Comparison of ENCODE assay signal across 15 mouse cellular contexts in genomic region chr6:39787783-39788182, GRCm38 (mm10). TPM values are rescaled to one million over a fixed set of nuclear protein-coding genes. Genes with fewer than 3 reads are reported as not detected.
DNase-seq lines count a peak whose midpoint lies in the region; ATAC-seq lines count a peak whose summit lies in the region.
"Had no signal": no experiment of that assay in that cellular context is flagged by ENCODE, and none has a peak within 500 bp of the region (broad histone marks: within the 10 kb centered on the region; RNA-seq: fewer than 3 reads in every experiment).

No protein-coding gene starts in this region.

- no peaks in the 10 kb centered on the region for H3K9me3 ChIP-seq in heart, embryonic 13.5 days
- H3K9me3 ChIP-seq in forebrain, embryonic 14.5 days (replicated peaks; ENCODE audit: control insufficient read depth, low read length) = no peaks in the 10 kb centered on the region
- H3K9me3 ChIP-seq: heart, embryonic 15.5 days had no signal

- 14% methylated on average over 9 of the region's 9 CpGs for WGBS in heart, embryonic 13.5 days
- whole genome bisulfite sequencing in forebrain, embryonic 14.5 days = 12% methylated on average over 9 of the region's 9 CpGs

- no peaks in the 10 kb centered on the region for H3K27me3 ChIP-seq in heart, embryonic 13.5 days (replicated peaks)
- H3K27me3 ChIP-seq in forebrain, embryonic 14.5 days (replicated peaks; ENCODE audit: control insufficient read depth, insufficient read depth, low read length) = no peaks in the 10 kb centered on the region
- H3K27me3 ChIP-seq: heart, embryonic 15.5 days had no signal

- H3K4me3 ChIP-seq in heart, embryonic 13.5 days = no peak overlapping the region
- H3K4me3 ChIP-seq in forebrain, embryonic 14.5 days (ENCODE audit: low read depth, low read length) = no peak overlapping the region
- H3K4me3 ChIP-seq: erythroblast, embryonic 14.5 days; heart, embryonic 15.5 days had no signal

- no peak for ATAC-seq in heart, embryonic 13.5 days (ENCODE audit: extremely low read depth, insufficient number of reproducible peaks, low FRiP score, low TSS enrichment)
- 0 out of 2 replicates have a peak, but pooled peaks have one; percentile 48 for ATAC-seq in forebrain, embryonic 14.5 days
- no peak for ATAC-seq in megakaryocyte progenitor cell, adult 5-6 weeks (replicated peaks; ENCODE audit: poor library complexity)
- ATAC-seq: liver, postnatal 0 days; Patski had no signal

- H3K4me2 ChIP-seq in heart, embryonic 13.5 days = peak overlapping the region; percentile 45
- H3K4me2 ChIP-seq in forebrain, embryonic 14.5 days (ENCODE audit: low read length) = 0 out of 2 replicates have a peak overlapping the region, but pooled peaks have one; percentile 7
- H3K4me2 ChIP-seq: heart, embryonic 15.5 days had no signal

- DNase-seq in heart, postnatal 10 days = no peak
- peak; percentile 60 for DNase-seq in embryo, embryonic 10 days (ENCODE audit: low spot score)
- peak; percentile 46 for DNase-seq in forebrain, embryonic 14.5 days (ENCODE audit: low spot score)
- peak; percentile 49 for DNase-seq in mesoderm, embryonic 11.5 days (ENCODE audit: low read depth, low spot score)
- no peak for DNase-seq in T-cell, adult 2 months (ENCODE audit: low spot score)
- no peak for DNase-seq in right cerebral cortex, postnatal 14 days
- DNase-seq: adrenal gland, postnatal 10 days; cerebellum, adult 18-20 months; liver, postnatal 0 days had no signal

- H3K36me3 ChIP-seq in heart, embryonic 13.5 days = no peaks in the 10 kb centered on the region
- H3K36me3 ChIP-seq in forebrain, embryonic 14.5 days (ENCODE audit: control insufficient read depth, insufficient read depth, low read length) = no peaks in the 10 kb centered on the region
- H3K36me3 ChIP-seq: heart, embryonic 15.5 days had no signal

- no peak overlapping the region for H3K27ac ChIP-seq in heart, embryonic 13.5 days (replicated peaks)
- no peak overlapping the region for H3K27ac ChIP-seq in forebrain, embryonic 14.5 days (ENCODE audit: low read depth, low read length)
- H3K27ac ChIP-seq: heart, embryonic 15.5 days; kidney, postnatal 0 days had no signal

- H3K4me1 ChIP-seq in heart, embryonic 13.5 days = peaks cover 3% of the 10 kb centered on the region; the same call in 1 of the 2 replicates
- no peaks in the 10 kb centered on the region for H3K4me1 ChIP-seq in forebrain, embryonic 14.5 days (ENCODE audit: control insufficient read depth, insufficient read depth, low read length)
- H3K4me1 ChIP-seq: heart, embryonic 15.5 days had no signal

- no peak overlapping the region for H3K9ac ChIP-seq in heart, embryonic 13.5 days
- H3K9ac ChIP-seq in forebrain, embryonic 14.5 days (ENCODE audit: low read length) = no peak overlapping the region
- H3K9ac ChIP-seq: heart, embryonic 15.5 days; liver, postnatal 0 days had no signal

- intact Hi-C loops in heart, postnatal 10 days (cut with DNase I) = loop anchor here (10.0 kb wide), 1 partner anchor 583 kb away; the partner anchor contains the start of gene Kdm7a

RNA-seq across cellular contexts. Expression of gene Mrps33, which starts 23.0 kb away (rescaled TPM):
- polyA plus RNA-seq in heart, embryonic 13.5 days (2015; fragmentation: Nextera tagmentation; extraction: Ambion mirVana) = 176 and 181 TPM in 2 replicates
- 10 to 100 TPM; 88.1 to 88.4 TPM for total RNA-seq in heart, postnatal 10 days (2021)
- polyA plus RNA-seq in forebrain, embryonic 14.5 days (2014; fragmentation: Nextera tagmentation; extraction: Ambion mirVana) = 245 and 262 TPM in 2 replicates
- 109 and 141 TPM in 2 replicates for total RNA-seq in megakaryocyte progenitor cell, adult 5-6 weeks (2015)
- total RNA-seq in megakaryocyte progenitor cell, adult 5-6 weeks (2017) = 41.1 and 47.7 TPM in 2 replicates

Comparison
In these comparisons a context has a peak if more than half of its experiments do, and no peak if none do; other contexts are left out.
1. DNase-seq: peak in embryo, embryonic 10 days (single experiment), forebrain, embryonic 14.5 days (single experiment) and mesoderm, embryonic 11.5 days (single experiment); none in heart, postnatal 10 days (0 of 2), T-cell, adult 2 months (single experiment) and right cerebral cortex, postnatal 14 days (single experiment).